Mouse (Mus musculus) regulatory T cell (primary cell): ENCODE measurements around the gene Usp51.
"Not testable (repeated sequence)": the region's sequence is repeated elsewhere in the genome, so short reads cannot be mapped to it uniquely, and the experiment has no call there.

Source experiments
- in situ Hi-C: fragments of 300-600 bp; cut with MboI, MseI; formaldehyde crosslinking; loops from one replicate; pipeline ENCODE4 v1.15.1; 2025; ENCODE audit warnings: high pct_unique_total_duplicates

Usp51 gene

GRCm38 (mm10) chrX:153006387-153006841 is at the start of gene Usp51:
Gene Usp51 (plus strand): TSS chrX:153006469.
- in situ Hi-C loops = no loop called here

GRCm38 (mm10) chrX:152969606-152970005 is 36.7 kb upstream of the Usp51 start:
- in situ Hi-C loops = loop anchor here (5.0 kb wide), 1 partner anchor 68 kb away; the partner anchor contains the start of gene Mageh1

GRCm38 (mm10) chrX:152973476-152974203 is 32.6 kb upstream of the Usp51 start:
- in situ Hi-C loops = loop anchor here (5.0 kb wide), 1 partner anchor 64 kb away; the partner anchor contains the start of gene Mageh1

GRCm38 (mm10) chrX:152974204-152974661 is 32.0 kb upstream of the Usp51 start:
- in situ Hi-C loops = loop anchor here (5.0 kb wide), 1 partner anchor 63 kb away; the partner anchor contains the start of gene Mageh1

- in situ Hi-C loops = no loop called here
Measured at GRCm38 (mm10) chrX:152976538-152976937, 29.7 kb upstream of the Usp51 start.

GRCm38 (mm10) chrX:152985009-152985408 is 21.3 kb upstream of the Usp51 start:
- in situ Hi-C loops = no loop called here

GRCm38 (mm10) chrX:152989852-152990251 is 16.4 kb upstream of the Usp51 start:
- in situ Hi-C loops = loop anchor here (5.0 kb wide), 1 partner anchor 42 kb away; no protein-coding TSS in a partner anchor

GRCm38 (mm10) chrX:152996105-152996504 is 10.2 kb upstream of the Usp51 start:
- in situ Hi-C loops = not testable (repeated sequence)

- in situ Hi-C loops = no loop called here
Measured at GRCm38 (mm10) chrX:153007021-153007684, 884 bp downstream of the Usp51 start.

- in situ Hi-C loops = no loop called here
Measured at GRCm38 (mm10) chrX:153007685-153008047, 1.4 kb downstream of the Usp51 start.

GRCm38 (mm10) chrX:153025255-153025654 is 19.0 kb downstream of the Usp51 start:
- in situ Hi-C loops = not testable (repeated sequence)

GRCm38 (mm10) chrX:153025709-153026108 is 19.4 kb downstream of the Usp51 start:
- in situ Hi-C loops = not testable (repeated sequence)

- in situ Hi-C loops = loop anchor here (5.0 kb wide), 1 partner anchor 39 kb away; no protein-coding TSS in a partner anchor
Measured at GRCm38 (mm10) chrX:153031547-153031946, 25.3 kb downstream of the Usp51 start.

- in situ Hi-C loops = loop anchor here (5.0 kb wide), 1 partner anchor 65 kb away; no protein-coding TSS in a partner anchor
Measured at GRCm38 (mm10) chrX:153037087-153037971, 31.1 kb downstream of the Usp51 start, which contains the start of gene Mageh1. Gene Mageh1 (minus strand): TSS chrX:153037575.

GRCm38 (mm10) chrX:153037972-153038744 is 31.9 kb downstream of the Usp51 start:
- in situ Hi-C loops = loop anchor here (5.0 kb wide), 1 partner anchor 66 kb away; no protein-coding TSS in a partner anchor
